Comparison of ENCODE assay signal across 7 mouse cellular contexts in the genomic region with DNA sequence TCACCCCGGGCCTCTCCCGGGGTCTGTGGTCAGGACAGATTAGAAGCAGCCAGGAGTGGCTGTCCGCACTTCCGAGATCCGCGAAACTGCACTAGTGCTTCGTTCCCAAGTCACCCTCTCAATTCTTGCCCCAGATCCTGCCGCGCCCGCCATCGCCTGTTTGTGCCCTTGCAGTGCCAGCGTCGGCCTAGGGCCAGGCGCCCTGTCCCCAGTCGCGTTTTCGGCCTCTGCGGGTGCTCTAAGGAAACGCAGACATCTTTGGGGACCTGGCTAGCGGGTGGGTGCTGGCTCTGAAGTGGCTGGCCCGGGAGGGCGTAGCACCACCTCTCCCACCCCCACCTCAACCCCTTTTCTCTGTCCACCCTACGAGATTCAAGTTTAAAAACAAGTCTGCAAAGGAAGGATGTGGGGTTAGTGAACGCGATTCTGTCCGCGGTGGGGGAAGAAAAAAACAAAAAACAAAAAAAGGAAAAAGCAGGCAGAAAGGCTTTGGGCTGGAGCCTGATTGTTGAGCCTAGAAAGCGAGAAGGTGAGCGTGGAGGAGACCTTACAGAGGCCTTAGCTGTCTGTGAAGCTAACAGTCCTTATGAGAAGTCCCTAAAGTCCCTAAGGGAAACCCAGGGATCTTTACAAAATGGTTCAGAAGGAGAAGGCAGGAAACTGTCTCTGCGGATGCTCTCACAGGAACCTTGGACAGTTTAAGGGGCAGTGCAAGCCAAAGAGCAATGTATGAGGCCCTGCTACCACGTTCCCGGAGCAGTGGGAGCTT. TPM values are rescaled to one million over a fixed set of nuclear protein-coding genes. Genes with fewer than 3 reads are reported as not detected.
A peak's percentile ranks its signal among the peaks of the same experiment; 100 is the strongest.
DNase-seq lines count a peak whose midpoint lies in the region; ATAC-seq and TF ChIP-seq lines count a peak whose summit lies in the region.

No protein-coding gene starts in this region.

- 2% methylated on average over 32 of the region's 32 CpGs for WGBS in liver, embryonic 11.5 days
- WGBS in liver, embryonic 12.5 days (ENCODE audit: insufficient replicate concordance) = 2% methylated on average over 32 of the region's 32 CpGs
- under 1% methylated on average over 32 of the region's 32 CpGs for WGBS in embryonic facial prominence, embryonic 11.5 days
- WGBS in hindbrain, postnatal 0 days = 2% methylated on average over 32 of the region's 32 CpGs

- H3K4me1 ChIP-seq in liver, embryonic 11.5 days (replicated peaks; ENCODE audit: control insufficient read depth, insufficient read depth, low read length) = peaks cover 6% of the 10 kb centered on the region; the same call in 1 of the 2 replicates
- peaks cover 21% of the 10 kb centered on the region for H3K4me1 ChIP-seq in liver, embryonic 12.5 days
- peaks cover 10% of the 10 kb centered on the region for H3K4me1 ChIP-seq in embryonic facial prominence, embryonic 11.5 days (ENCODE audit: control insufficient read depth, insufficient read depth, low read length)
- H3K4me1 ChIP-seq in hindbrain, postnatal 0 days (ENCODE audit: insufficient read depth, low read length) = peaks cover 4% of the 10 kb centered on the region; the same call in 1 of the 2 replicates

- peak overlapping the region; percentile 22 for H3K4me2 ChIP-seq in liver, embryonic 11.5 days
- H3K4me2 ChIP-seq in liver, embryonic 12.5 days = no peak overlapping the region
- peak overlapping the region; percentile 28 for H3K4me2 ChIP-seq in embryonic facial prominence, embryonic 11.5 days (ENCODE audit: low read depth, low read length)
- H3K4me2 ChIP-seq in hindbrain, postnatal 0 days (ENCODE audit: low read depth, low read length) = peak overlapping the region; percentile 70

- no peak for TF ChIP-seq CTCF in hindbrain, postnatal 0 days (IDR thresholded peaks at IDR 0.05; ENCODE audit: low read depth)

- no peak for ATAC-seq in liver, embryonic 11.5 days (replicated peaks; ENCODE audit: low FRiP score)
- ATAC-seq in liver, embryonic 12.5 days = no peak
- ATAC-seq in embryonic facial prominence, embryonic 11.5 days (replicated peaks; ENCODE audit: insufficient number of reproducible peaks, low FRiP score, low TSS enrichment, low read depth) = no peak
- ATAC-seq in hindbrain, postnatal 0 days = no peak

- no peaks in the 10 kb centered on the region for H3K36me3 ChIP-seq in liver, embryonic 11.5 days (ENCODE audit: control insufficient read depth, insufficient read depth, low read length)
- H3K36me3 ChIP-seq in liver, embryonic 12.5 days = no peaks in the 10 kb centered on the region
- H3K36me3 ChIP-seq in embryonic facial prominence, embryonic 11.5 days (replicated peaks; ENCODE audit: control insufficient read depth, insufficient read depth, low read depth, low read length) = no peaks in the 10 kb centered on the region
- H3K36me3 ChIP-seq in hindbrain, postnatal 0 days (ENCODE audit: insufficient read depth, low read length) = no peaks in the 10 kb centered on the region

- H3K27me3 ChIP-seq in liver, embryonic 11.5 days (replicated peaks; ENCODE audit: control insufficient read depth, insufficient read depth, low read length) = peaks cover 95% of the 10 kb centered on the region
- H3K27me3 ChIP-seq in liver, embryonic 12.5 days (replicated peaks) = peaks cover 98% of the 10 kb centered on the region
- peaks cover 66% of the 10 kb centered on the region for H3K27me3 ChIP-seq in embryonic facial prominence, embryonic 11.5 days (ENCODE audit: control insufficient read depth, insufficient read depth, low read length)
- H3K27me3 ChIP-seq in hindbrain, postnatal 0 days (ENCODE audit: insufficient read depth, low read length) = peaks cover 25% of the 10 kb centered on the region

- peak; percentile 40 for DNase-seq in liver, embryonic 11.5 days (ENCODE audit: low spot score)
- peak; percentile 18 for DNase-seq in embryonic facial prominence, embryonic 11.5 days (ENCODE audit: low spot score)
- DNase-seq in hindbrain, postnatal 0 days (ENCODE audit: low spot score) = peak; percentile 38
- DNase-seq in retina, postnatal 1 day = peak; percentile 16
- no peak for DNase-seq in gastrocnemius, postnatal 4 days (ENCODE audit: low spot score in 2 of 2)
- DNase-seq in left cerebral cortex, adult 8-10 months (ENCODE audit: low spot score in 2 of 2) = no peak

- no peak overlapping the region for H3K27ac ChIP-seq in liver, embryonic 11.5 days (ENCODE audit: low read depth, low read length)
- H3K27ac ChIP-seq in liver, embryonic 12.5 days = no peak overlapping the region
- H3K27ac ChIP-seq in embryonic facial prominence, embryonic 11.5 days (replicated peaks; ENCODE audit: low read depth, low read length) = no peak overlapping the region; the same call in 1 of the 2 replicates
- H3K27ac ChIP-seq in hindbrain, postnatal 0 days = peak overlapping the region; percentile 79

- H3K9ac ChIP-seq in liver, embryonic 11.5 days (ENCODE audit: low read depth, low read length) = no peak overlapping the region
- H3K9ac ChIP-seq in liver, embryonic 12.5 days = no peak overlapping the region
- no peak overlapping the region for H3K9ac ChIP-seq in embryonic facial prominence, embryonic 11.5 days (replicated peaks; ENCODE audit: low read length)
- H3K9ac ChIP-seq in hindbrain, postnatal 0 days (replicated peaks; ENCODE audit: low read length) = peak overlapping the region; percentile 59

- 0 out of 2 replicates have a peak overlapping the region, but pooled peaks have one; percentile 2 for H3K4me3 ChIP-seq in liver, embryonic 11.5 days (ENCODE audit: low read depth, low read length)
- H3K4me3 ChIP-seq in liver, embryonic 12.5 days = no peak overlapping the region
- peak overlapping the region; percentile 48 for H3K4me3 ChIP-seq in embryonic facial prominence, embryonic 11.5 days (ENCODE audit: low read depth, low read length)
- H3K4me3 ChIP-seq in hindbrain, postnatal 0 days (ENCODE audit: low read length) = peak overlapping the region; percentile 42

- no peaks in the 10 kb centered on the region for H3K9me3 ChIP-seq in liver, embryonic 11.5 days (ENCODE audit: control insufficient read depth, low read length)
- no peaks in the 10 kb centered on the region for H3K9me3 ChIP-seq in liver, embryonic 12.5 days (replicated peaks)
- no peaks in the 10 kb centered on the region for H3K9me3 ChIP-seq in embryonic facial prominence, embryonic 11.5 days (replicated peaks; ENCODE audit: control insufficient read depth, low read length)
- no peaks in the 10 kb centered on the region for H3K9me3 ChIP-seq in hindbrain, postnatal 0 days (ENCODE audit: low read length)

RNA-seq across cellular contexts. Expression of gene Cbln1, which starts 1.4 kb away (rescaled TPM):
- 0.06 and 0.43 TPM in 2 replicates for polyA plus RNA-seq in liver, embryonic 11.5 days (2014; fragmentation: Nextera tagmentation; extraction: Ambion mirVana)
- polyA plus RNA-seq in liver, embryonic 12.5 days (2016; fragmentation: Nextera tagmentation; extraction: Ambion mirVana) = not detected in 2 replicates
- 2.8 and 4.2 TPM in 2 replicates for polyA plus RNA-seq in embryonic facial prominence, embryonic 11.5 days (2014; fragmentation: Nextera tagmentation; extraction: Ambion mirVana)
- total RNA-seq in hindbrain, postnatal 0 days (2014; rRNA removed) = 163 and 181 TPM in 2 replicates
- polyA plus RNA-seq in hindbrain, postnatal 0 days (2015; fragmentation: Nextera tagmentation; extraction: Ambion mirVana) = 56.8 and 64.9 TPM in 2 replicates
- total RNA-seq in gastrocnemius, postnatal 4 days (2021) = under 1 TPM; 0.15 to 0.47 TPM
- total RNA-seq in left cerebral cortex, adult 8-10 months (2022) = 10 to 100 TPM in 3 of 4 experiments, 1 to 10 TPM in 1; 9.4 to 12.4 (median 10.3) TPM

Comparison
In these comparisons a context has a peak if more than half of its experiments do, and no peak if none do; other contexts are left out.
1. DNase-seq: peak in liver, embryonic 11.5 days (single experiment), embryonic facial prominence, embryonic 11.5 days (single experiment), hindbrain, postnatal 0 days (single experiment) and retina, postnatal 1 day (single experiment); none in gastrocnemius, postnatal 4 days (0 of 2) and left cerebral cortex, adult 8-10 months (0 of 2).
2. RNA of gene Cbln1, which starts 1.4 kb away (polyA plus RNA-seq): 56.8 to 64.9 TPM in hindbrain, postnatal 0 days; 2.8 to 4.2 TPM in embryonic facial prominence, embryonic 11.5 days, 0.06 to 0.43 TPM in liver, embryonic 11.5 days and not detected in liver, embryonic 12.5 days; every median in the first group is over 10 times any median in the second.